In the genomic region with DNA sequence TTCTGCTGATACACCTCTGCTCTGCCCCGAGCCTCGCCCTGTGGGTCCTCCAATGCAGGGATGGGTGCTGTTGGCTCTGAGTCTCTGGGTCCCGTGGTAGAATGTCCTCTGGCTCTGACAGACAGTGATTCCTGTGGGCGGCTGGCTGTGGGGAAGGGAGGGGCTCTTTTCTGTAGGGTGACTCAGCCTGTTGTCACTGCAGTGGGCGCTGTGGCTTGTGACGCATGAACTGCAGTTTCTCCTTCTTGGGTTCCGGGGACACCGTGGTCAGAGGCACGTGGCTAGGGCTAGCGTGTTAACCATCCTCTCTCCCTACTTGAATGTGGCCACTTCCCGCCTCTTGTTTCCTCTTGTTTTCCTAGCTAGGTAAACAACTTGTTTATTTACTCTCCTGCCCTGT, we compare ENCODE assay signal across 7 mouse cellular contexts. TPM values are rescaled to one million over a fixed set of nuclear protein-coding genes. Genes with fewer than 3 reads are reported as not detected.
DNase-seq lines count a peak whose midpoint lies in the region; ATAC-seq lines count a peak whose summit lies in the region.

No protein-coding gene starts in this region.

- peaks cover 38% of the 10 kb centered on the region for H3K4me1 ChIP-seq in embryonic facial prominence, embryonic 10.5 days

- no peaks in the 10 kb centered on the region for H3K9me3 ChIP-seq in embryonic facial prominence, embryonic 10.5 days

- H3K27ac ChIP-seq in embryonic facial prominence, embryonic 10.5 days (replicated peaks) = 0 out of 2 replicates have a peak overlapping the region, but pooled peaks have one; percentile 72

- H3K4me3 ChIP-seq in embryonic facial prominence, embryonic 10.5 days = no peak overlapping the region

- DNase-seq in 416B (ENCODE audit: low read depth) = peak; percentile 91
- no peak for DNase-seq in embryonic facial prominence, embryonic 10.5 days (ENCODE audit: low spot score)
- DNase-seq in left cerebral cortex, postnatal 14 days (ENCODE audit: low spot score in 2 of 2) = peak; percentile 73 to 86
- peak; percentile 37 for DNase-seq in naive thymus-derived CD4-positive, alpha-beta T cell, adult 2 months (ENCODE audit: low read depth)
- DNase-seq in testis, postnatal 14 days (ENCODE audit: low spot score) = no peak
- DNase-seq in ovary, postnatal 14 days (ENCODE audit: low spot score) = no peak

- H3K36me3 ChIP-seq in embryonic facial prominence, embryonic 10.5 days (replicated peaks) = peaks cover 89% of the 10 kb centered on the region

- peak; percentile 93 for ATAC-seq in CD4-positive, CD25-positive, alpha-beta regulatory T cell, adult 4 months

- intact Hi-C loops in left cerebral cortex, postnatal 14 days (cut with DNase I) = no loop called here

- H3K27me3 ChIP-seq in embryonic facial prominence, embryonic 10.5 days (replicated peaks; ENCODE audit: low read depth, poor library complexity, severe bottlenecking) = no peaks in the 10 kb centered on the region

- 87% methylated on average over 11 of the region's 11 CpGs for WGBS in embryonic facial prominence, embryonic 10.5 days

RNA-seq across cellular contexts. Expression of a gene that starts 41.6 kb away (rescaled TPM):
- 1 to 10 TPM in 1 of 2 experiments, under 1 TPM in 1; 0.97 to 1.0 TPM for polyA plus RNA-seq in CD4-positive, CD25-positive, alpha-beta regulatory T cell, adult 4 months (2017; shearing (Covaris generic))
- 43.9 and 46.4 TPM in 2 replicates for polyA plus RNA-seq in embryonic facial prominence, embryonic 10.5 days (2016; fragmentation: Nextera tagmentation; extraction: Ambion mirVana)
- total RNA-seq in left cerebral cortex, postnatal 14 days (2021) = 10 to 100 TPM; 20.0 to 21.0 TPM

RNA-seq across cellular contexts. Expression of a gene that starts 43.8 kb away (rescaled TPM):
- polyA plus RNA-seq in CD4-positive, CD25-positive, alpha-beta regulatory T cell, adult 4 months (2017; shearing (Covaris generic)) = 100 to 1,000 TPM in 1 of 2 experiments, 10 to 100 TPM in 1; 43.5 to 613 TPM
- 196 and 200 TPM in 2 replicates for polyA plus RNA-seq in embryonic facial prominence, embryonic 10.5 days (2016; fragmentation: Nextera tagmentation; extraction: Ambion mirVana)
- total RNA-seq in left cerebral cortex, postnatal 14 days (2021) = 100 to 1,000 TPM; 117 to 120 TPM

RNA-seq across cellular contexts. Expression of a gene that starts 43.9 kb away (rescaled TPM):
- polyA plus RNA-seq in CD4-positive, CD25-positive, alpha-beta regulatory T cell, adult 4 months (2017; shearing (Covaris generic)) = 10 to 100 TPM in 1 of 2 experiments, 1 to 10 TPM in 1; 5.5 to 11.1 TPM
- polyA plus RNA-seq in embryonic facial prominence, embryonic 10.5 days (2016; fragmentation: Nextera tagmentation; extraction: Ambion mirVana) = 7.8 and 8.9 TPM in 2 replicates
- total RNA-seq in left cerebral cortex, postnatal 14 days (2021) = 10 to 100 TPM; 31.1 to 40.6 TPM

Comparison
In these comparisons a context has a peak if more than half of its experiments do, and no peak if none do; other contexts are left out.
1. DNase-seq: peak in 416B (single experiment), left cerebral cortex, postnatal 14 days (2 of 2) and naive thymus-derived CD4-positive, alpha-beta T cell, adult 2 months (single experiment); none in embryonic facial prominence, embryonic 10.5 days (single experiment), testis, postnatal 14 days (single experiment) and ovary, postnatal 14 days (single experiment).
2. RNA of a gene that starts 41.6 kb away (polyA plus RNA-seq): 43.9 to 46.4 TPM in embryonic facial prominence, embryonic 10.5 days; 0.97 to 1.0 TPM in CD4-positive, CD25-positive, alpha-beta regulatory T cell, adult 4 months; every median in the first group is over 10 times any median in the second.